Mouse (Mus musculus): ENCODE results near the gene Slc16a14.

DNA sequence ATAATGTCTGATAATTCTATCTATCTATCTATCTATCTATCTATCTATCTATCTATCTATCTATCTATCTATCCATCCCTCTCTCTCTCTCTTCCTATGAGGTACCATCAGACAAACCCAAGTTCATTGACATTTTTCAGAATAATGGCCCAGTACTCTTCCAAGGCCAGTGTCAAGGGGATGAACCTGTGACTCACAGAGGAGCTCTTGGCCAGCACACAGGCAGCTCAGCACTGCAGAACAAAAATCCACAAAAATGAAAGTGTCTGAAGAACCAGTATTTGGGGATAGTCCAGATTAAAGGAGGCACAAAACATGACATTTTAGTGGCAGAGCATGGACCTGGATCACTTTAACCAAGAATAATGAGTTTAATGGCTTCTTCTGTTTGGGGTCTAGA, 7.7 kb upstream of the Slc16a14 start:
- no peak for TF ChIP-seq CTCF (IDR thresholded peaks at IDR 0.05; ENCODE audit: borderline replicate concordance, insufficient read depth, low read length)
- no peak for TF ChIP-seq POLR2A (IDR thresholded peaks at IDR 0.05; ENCODE audit: low read depth, low read length)

Data from embryonic fibroblast, embryonic 13.5 days (primary cell).